11 mouse cellular contexts compared by ENCODE assay signal in genomic region chr19:50603882-50604281, GRCm38 (mm10).
DNase-seq lines count a peak whose midpoint lies in the region; ATAC-seq and TF ChIP-seq lines count a peak whose summit lies in the region.
"Had no signal": no experiment of that assay in that cellular context is flagged by ENCODE, and none has a peak within 500 bp of the region (broad histone marks: within the 10 kb centered on the region; RNA-seq: fewer than 3 reads in every experiment).

No protein-coding gene starts in this region.

- no peak for DNase-seq in heart, adult 8-10 months (ENCODE audit: low spot score)
- peak; percentile 45 for DNase-seq in limb, embryonic 14.5 days (ENCODE audit: low spot score)
- no peak for DNase-seq in limb, embryonic 10.5 days (ENCODE audit: low spot score)
- peak; percentile 72 for DNase-seq in 3T3-L1 (ENCODE audit: low read depth, low spot score)
- DNase-seq in 416B (ENCODE audit: low read depth), result peak; percentile 28
- no peak for DNase-seq in stomach, postnatal 0 days (ENCODE audit: low spot score)
- no peak for DNase-seq in gastrocnemius, postnatal 36 days
- DNase-seq: kidney, postnatal 14 days had no signal

- TF ChIP-seq EP300 in stomach, postnatal 0 days (optimal IDR thresholded peaks at IDR 0.05), result no peak

- H3K9ac ChIP-seq in heart, embryonic 12.5 days, result no peak overlapping the region
- no peak overlapping the region for H3K9ac ChIP-seq in limb, embryonic 14.5 days (ENCODE audit: low read depth, low read length, severe bottlenecking)
- no peak overlapping the region for H3K9ac ChIP-seq in stomach, postnatal 0 days (ENCODE audit: low read length)

- intact Hi-C loops in gastrocnemius, postnatal 36 days (cut with DNase I), result no loop called here

- no peaks in the 10 kb centered on the region for H3K36me3 ChIP-seq in heart, embryonic 12.5 days
- H3K36me3 ChIP-seq in limb, embryonic 14.5 days (ENCODE audit: control insufficient read depth, insufficient read depth, low read length), result no peaks in the 10 kb centered on the region
- H3K36me3 ChIP-seq in limb, embryonic 10.5 days, result no peaks in the 10 kb centered on the region
- H3K36me3 ChIP-seq in stomach, postnatal 0 days (ENCODE audit: control insufficient read depth, insufficient read depth, low read length), result no peaks in the 10 kb centered on the region

- H3K9me3 ChIP-seq in heart, embryonic 12.5 days (replicated peaks), result no peaks in the 10 kb centered on the region
- no peaks in the 10 kb centered on the region for H3K9me3 ChIP-seq in limb, embryonic 14.5 days (ENCODE audit: control insufficient read depth, low read length)
- no peaks in the 10 kb centered on the region for H3K9me3 ChIP-seq in limb, embryonic 10.5 days (replicated peaks)
- no peaks in the 10 kb centered on the region for H3K9me3 ChIP-seq in stomach, postnatal 0 days (ENCODE audit: control insufficient read depth, low read length)

- H3K4me3 ChIP-seq in heart, embryonic 12.5 days, result no peak overlapping the region
- H3K4me3 ChIP-seq in limb, embryonic 14.5 days (replicated peaks; ENCODE audit: low read length), result no peak overlapping the region
- H3K4me3 ChIP-seq in limb, embryonic 10.5 days, result no peak overlapping the region
- no peak overlapping the region for H3K4me3 ChIP-seq in stomach, postnatal 0 days (ENCODE audit: low read depth, low read length)
- H3K4me3 ChIP-seq: myocyte had no signal

- no peak for TF ChIP-seq CTCF in stomach, postnatal 0 days (IDR thresholded peaks at IDR 0.05; ENCODE audit: low read depth)

- peaks cover 8% of the 10 kb centered on the region; the same call in 1 of the 2 replicates for H3K4me1 ChIP-seq in heart, embryonic 12.5 days (replicated peaks)
- H3K4me1 ChIP-seq in limb, embryonic 14.5 days (ENCODE audit: control insufficient read depth, insufficient read depth, low read length), result no peaks in the 10 kb centered on the region
- no peaks in the 10 kb centered on the region for H3K4me1 ChIP-seq in limb, embryonic 10.5 days
- no peaks in the 10 kb centered on the region for H3K4me1 ChIP-seq in stomach, postnatal 0 days (replicated peaks; ENCODE audit: control insufficient read depth, insufficient read depth)

- 21% methylated on average over 4 of the region's 4 CpGs for WGBS in heart, embryonic 12.5 days
- WGBS in limb, embryonic 14.5 days, result 49% methylated on average over 4 of the region's 4 CpGs
- 79% methylated on average over 4 of the region's 4 CpGs for WGBS in limb, embryonic 10.5 days
- 34% methylated on average over 4 of the region's 4 CpGs for WGBS in stomach, postnatal 0 days

- no peak overlapping the region for H3K4me2 ChIP-seq in heart, embryonic 12.5 days
- H3K4me2 ChIP-seq in limb, embryonic 14.5 days (replicated peaks; ENCODE audit: low read depth, low read length, severe bottlenecking), result no peak overlapping the region
- no peak overlapping the region for H3K4me2 ChIP-seq in stomach, postnatal 0 days (replicated peaks; ENCODE audit: low read depth)

- ATAC-seq in heart, embryonic 12.5 days (ENCODE audit: insufficient number of reproducible peaks, low FRiP score), result 0 out of 2 replicates have a peak, but pooled peaks have one; percentile 6
- ATAC-seq in limb, embryonic 14.5 days (ENCODE audit: low FRiP score, low read depth), result no peak
- no peak for ATAC-seq in stomach, postnatal 0 days (ENCODE audit: low FRiP score, low TSS enrichment)
- ATAC-seq: activated CD4-positive, CD25-positive, alpha-beta regulatory T cell, adult 4 months had no signal

- H3K27ac ChIP-seq in heart, embryonic 12.5 days (ENCODE audit: poor library complexity, severe bottlenecking), result no peak overlapping the region
- no peak overlapping the region for H3K27ac ChIP-seq in limb, embryonic 14.5 days (replicated peaks; ENCODE audit: low read depth, low read length)
- no peak overlapping the region for H3K27ac ChIP-seq in limb, embryonic 10.5 days
- no peak overlapping the region for H3K27ac ChIP-seq in stomach, postnatal 0 days (replicated peaks)

- H3K27me3 ChIP-seq in heart, embryonic 12.5 days (replicated peaks), result no peaks in the 10 kb centered on the region
- no peaks in the 10 kb centered on the region for H3K27me3 ChIP-seq in limb, embryonic 14.5 days (ENCODE audit: control insufficient read depth, insufficient read depth, low read length)
- no peaks in the 10 kb centered on the region for H3K27me3 ChIP-seq in limb, embryonic 10.5 days (ENCODE audit: low read depth, poor library complexity, severe bottlenecking)
- no peaks in the 10 kb centered on the region for H3K27me3 ChIP-seq in stomach, postnatal 0 days (ENCODE audit: control insufficient read depth, insufficient read depth, low read length)

- TF ChIP-seq POLR2A in limb, embryonic 14.5 days (IDR thresholded peaks at IDR 0.05; ENCODE audit: borderline replicate concordance, extremely low read depth, insufficient read depth, insufficient read length), result no peak

Comparison
In these comparisons a context has a peak if more than half of its experiments do, and no peak if none do; other contexts are left out.
1. DNase-seq: peak in limb, embryonic 14.5 days (single experiment), 3T3-L1 (single experiment) and 416B (single experiment); none in heart, adult 8-10 months (single experiment), limb, embryonic 10.5 days (single experiment), stomach, postnatal 0 days (single experiment) and gastrocnemius, postnatal 36 days (0 of 2).